Mouse (Mus musculus) naive thymus-derived CD4-positive, alpha-beta T cell, adult 2 months (primary cell): ENCODE measurements at regions not wholly inside any gene's neighbourhood (a gene's known extent, or its start where the extent isn't known, plus 50 kb on each side); places are given as distances from the start of the nearest gene placed in this dataset.
A peak's percentile ranks its signal among the peaks of the same experiment; 100 is the strongest.

Source experiments
- DNase-seq: peaks from one replicate; pipeline ENCODE4 v3.0.0-alpha.2; 2011; ENCODE audit warnings: low read depth

DNA sequence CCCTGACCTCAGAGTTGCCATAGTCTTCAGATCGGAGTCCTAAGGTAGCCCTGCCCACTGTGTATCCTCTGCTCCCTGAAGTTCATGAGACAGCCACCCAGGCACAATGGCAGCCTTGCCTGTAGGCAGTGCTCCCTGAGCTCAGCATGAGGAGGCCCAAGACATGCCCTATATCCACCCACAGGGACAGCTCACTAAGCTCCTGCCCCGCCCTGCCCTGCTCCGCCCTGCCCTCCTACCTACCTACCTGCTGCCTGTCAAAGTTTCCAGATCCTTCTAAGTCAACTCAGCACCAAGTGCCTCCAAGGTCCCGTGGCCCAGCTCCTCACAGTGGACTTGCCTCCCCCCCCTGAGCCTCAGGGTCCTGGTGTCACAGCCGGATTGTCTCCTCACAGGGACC is 168.9 kb downstream of the Bcl11b start:
- DNase-seq: peak; percentile 14

DNA sequence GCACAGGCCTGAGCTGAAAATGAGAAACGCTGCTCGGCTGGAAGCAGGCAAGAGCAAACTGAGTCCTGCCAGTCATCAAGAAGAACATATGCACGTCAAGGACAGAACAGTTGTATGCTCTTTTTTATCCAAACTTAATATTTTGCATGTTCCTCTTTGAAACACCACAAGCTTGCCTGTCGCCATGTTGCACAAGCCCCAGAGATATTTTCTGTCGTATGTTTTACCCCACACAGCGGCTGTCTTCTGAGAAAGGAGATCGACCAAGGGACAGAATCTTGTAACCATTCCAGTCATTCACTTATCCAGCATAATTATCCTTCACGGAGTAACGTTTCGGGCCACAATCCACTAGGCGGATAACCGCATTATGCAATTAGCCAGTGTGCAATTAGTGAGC is 165.7 kb downstream of the Bcl11b start:
- DNase-seq: no peak

DNA sequence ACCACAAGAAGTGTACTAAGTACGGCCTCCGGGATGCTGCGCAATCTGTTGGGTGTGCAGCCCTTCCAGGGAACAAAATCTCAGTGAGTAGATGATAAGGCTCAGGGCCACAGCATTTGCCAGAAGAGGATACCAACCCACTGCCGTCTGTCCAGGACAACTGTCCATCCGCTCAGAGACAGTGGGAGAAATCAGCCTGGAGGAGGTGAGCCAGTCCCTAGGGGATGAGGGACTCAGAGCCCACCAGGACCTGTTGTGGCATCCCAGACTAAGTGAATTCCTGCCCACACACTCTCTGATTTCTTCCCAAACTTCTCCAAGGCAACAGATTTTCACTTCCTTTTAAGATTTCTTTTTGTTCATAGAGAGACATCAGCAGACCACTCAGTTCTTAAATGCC is 158.8 kb downstream of the Bcl11b start:
- no peak for DNase-seq

DNA sequence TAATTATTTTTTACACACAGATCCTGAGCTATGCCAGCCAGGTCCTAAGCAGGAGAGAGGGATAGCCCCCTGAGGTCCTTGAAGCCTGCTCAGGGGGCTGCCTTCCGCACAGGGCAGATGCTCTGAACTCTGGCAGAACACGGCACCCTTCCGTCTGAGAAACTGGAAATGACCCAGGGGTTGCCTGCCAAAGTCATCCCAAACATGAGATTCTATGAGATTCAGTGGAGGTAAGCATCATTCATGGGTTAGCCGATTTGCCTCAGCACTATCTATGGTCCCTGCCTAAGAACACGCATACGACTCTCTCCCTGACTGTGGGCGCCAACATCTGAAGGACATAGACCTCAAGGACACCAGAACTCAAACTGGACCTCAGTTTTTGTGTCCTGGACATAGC is 152.8 kb downstream of the Bcl11b start:
- DNase-seq: no peak

DNA sequence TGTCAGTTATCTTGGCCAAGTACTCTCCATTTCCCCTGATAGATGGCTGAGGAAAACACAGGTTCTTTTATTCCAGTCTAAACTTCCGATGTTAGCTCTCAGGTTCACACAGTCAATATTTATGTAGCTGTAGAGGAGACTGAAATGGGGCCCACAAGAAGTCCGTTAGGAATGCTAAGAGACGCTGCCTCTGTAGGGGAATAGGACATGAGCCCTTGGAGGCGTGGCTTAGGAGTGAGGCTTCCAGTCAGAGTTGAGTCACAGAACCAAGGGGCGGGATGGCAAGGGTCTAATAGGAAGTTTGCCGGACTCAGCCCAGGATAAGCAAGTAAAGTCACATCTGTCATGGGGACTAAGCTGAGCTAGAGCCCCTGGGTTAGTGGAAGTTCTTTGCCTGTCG is 150.5 kb downstream of the Bcl11b start:
- DNase-seq: no peak

DNA sequence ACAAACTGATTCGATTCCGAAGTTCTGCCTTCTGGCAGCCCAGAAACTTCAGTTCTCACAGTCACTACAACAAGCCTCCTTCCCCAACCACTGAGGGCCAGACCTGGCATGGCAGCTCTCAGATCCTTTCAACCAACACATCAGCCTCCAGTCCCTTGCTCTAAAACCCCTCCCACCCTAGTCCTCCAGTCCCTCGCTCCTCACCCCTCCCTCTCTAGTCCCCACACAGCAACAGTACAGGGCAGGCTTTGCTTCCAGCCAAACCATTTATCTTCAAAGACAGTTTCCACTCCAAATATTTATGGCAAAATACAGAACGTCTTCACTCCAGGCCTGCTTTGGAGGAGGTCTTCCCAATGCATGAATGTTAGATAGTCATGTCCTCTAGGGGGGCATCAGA is 147.9 kb downstream of the Bcl11b start:
- DNase-seq: no peak

DNA sequence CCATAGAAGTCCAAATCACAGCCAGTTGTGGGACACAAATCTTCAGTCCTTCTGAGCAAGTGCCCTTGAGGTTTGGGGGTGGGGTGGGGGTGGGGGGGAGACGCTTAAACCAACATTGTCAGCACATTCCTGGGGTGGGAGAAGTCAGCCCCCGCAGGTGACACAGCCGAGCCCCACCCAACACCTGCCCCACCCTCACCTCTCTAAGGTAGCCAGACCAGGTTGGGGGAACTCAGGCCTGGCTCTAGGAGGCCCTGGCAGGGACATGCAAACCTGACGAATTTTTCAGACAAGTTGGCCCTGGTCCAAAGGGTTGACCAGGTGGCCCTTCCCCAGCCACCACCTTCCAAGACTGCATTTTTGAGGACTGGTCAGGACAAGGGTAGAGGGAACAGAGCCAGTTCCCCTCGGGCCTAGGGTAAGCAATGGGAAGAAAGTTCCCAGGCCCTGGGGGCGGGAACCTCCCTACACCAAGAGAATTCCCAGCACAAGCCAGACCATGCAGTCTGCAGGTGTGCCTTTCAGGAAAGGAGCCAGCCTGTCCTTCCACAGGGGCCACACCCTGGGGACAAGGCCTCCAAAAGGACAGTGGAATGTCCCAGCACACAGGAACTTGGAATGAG is 146.9 kb downstream of the Bcl11b start:
- no peak for DNase-seq

DNA sequence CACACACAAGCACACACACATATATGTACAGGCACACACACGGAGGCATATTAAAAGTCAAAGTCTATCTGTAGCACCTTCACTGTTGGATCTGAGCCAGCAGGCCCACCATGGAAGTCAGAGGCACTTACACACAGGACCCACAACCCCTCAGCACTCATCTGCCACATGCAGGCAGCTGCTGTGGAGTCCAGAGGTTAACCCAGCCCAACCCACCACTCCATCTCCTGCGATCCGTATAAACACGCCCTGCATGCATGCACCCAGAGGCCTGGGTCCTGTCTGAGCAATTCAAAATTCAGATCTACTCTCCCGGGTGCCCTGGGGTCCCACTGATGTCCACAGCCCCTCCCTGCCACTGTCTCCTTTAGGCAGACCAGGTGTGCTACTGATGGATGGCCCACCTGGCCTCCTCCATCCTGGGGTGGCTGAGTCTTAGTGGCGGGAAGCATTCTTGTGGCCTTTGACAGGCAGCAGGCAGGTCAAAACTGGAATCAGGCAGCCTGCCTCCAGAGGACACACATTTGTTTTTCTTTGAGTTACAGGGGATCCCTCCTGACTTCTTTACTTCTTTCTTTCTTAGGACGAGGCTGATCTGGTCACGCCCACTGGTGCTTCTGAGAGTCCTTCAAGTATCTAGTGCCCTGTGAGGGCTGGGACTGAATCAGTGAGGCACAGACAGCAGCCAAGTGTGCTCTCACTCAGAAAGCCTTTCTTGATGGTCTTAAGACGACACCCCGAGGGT is 144.7 kb downstream of the Bcl11b start:
- no peak for DNase-seq

DNA sequence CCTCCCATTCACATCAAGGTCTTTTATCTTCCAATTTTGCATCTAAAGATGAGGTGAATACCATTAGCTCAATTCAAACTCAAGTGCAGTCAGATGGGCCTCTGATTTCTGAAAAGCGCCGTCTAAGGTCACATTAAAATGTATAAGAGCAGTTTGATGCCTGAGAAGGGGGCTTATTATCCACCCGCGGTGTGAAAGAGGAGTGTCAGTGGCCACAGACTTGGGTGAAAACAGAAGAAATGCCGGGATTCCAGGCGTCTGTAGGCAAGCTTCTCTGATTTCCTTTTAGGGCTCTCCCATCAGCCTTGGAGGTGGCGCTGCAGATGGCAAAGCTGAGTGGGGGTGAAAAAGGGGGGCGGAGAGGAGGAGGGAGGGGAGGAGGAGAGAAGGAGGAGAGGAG is 143.7 kb downstream of the Bcl11b start:
- DNase-seq: no peak

DNA sequence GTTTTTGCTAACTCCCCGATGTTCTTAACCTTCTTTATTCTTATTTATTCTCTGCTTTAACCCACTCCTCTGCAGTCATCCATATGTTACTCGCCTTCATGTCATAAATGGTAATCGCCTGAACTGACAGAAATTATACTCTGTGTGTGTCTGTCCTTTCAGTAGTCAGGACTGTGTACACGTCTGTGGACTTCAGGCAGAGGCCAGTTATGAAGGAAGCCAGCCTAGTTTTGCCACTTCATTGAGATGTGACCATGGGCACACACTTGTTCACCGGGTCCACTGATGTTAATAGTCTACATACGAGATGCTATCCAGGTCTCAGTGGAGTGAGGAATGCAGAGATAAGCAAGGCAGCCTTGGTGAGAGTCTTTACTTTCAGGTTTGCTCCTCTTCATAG is 143.0 kb downstream of the Bcl11b start:
- DNase-seq: no peak
